Mouse (Mus musculus): ENCODE results near the gene Prr29.

DNA sequence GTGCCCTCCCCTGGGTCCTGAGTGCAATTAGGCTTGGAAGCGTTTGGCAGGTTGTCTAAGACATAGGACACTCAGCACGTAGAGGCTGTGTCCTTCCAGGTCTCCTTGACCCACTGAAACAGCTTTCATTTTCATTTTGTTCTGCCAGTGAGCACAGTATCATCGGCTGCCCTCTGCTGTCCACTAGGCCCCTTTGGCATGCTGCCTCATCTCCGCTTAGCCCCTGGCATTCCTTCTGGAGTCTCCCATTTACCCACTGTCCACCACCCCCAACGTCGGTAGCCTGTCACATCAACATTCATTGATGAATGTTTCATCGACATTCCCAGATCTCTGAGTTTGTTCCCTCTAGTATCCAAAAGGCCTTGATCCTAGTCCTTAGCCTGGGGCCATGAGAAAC is 16.6 kb downstream of the Prr29 start:
- TF ChIP-seq EP300 (IDR thresholded peaks at IDR 0.05; ENCODE audit: low read depth): no peak
- no peak for TF ChIP-seq CTCF (IDR thresholded peaks at IDR 0.05; ENCODE audit: low read depth)

All from liver, postnatal 0 days (tissue).